Mouse (Mus musculus) gastrocnemius, adult 2 months (tissue): ENCODE measurements at regions not wholly inside any gene's neighbourhood (a gene's known extent, or its start where the extent isn't known, plus 50 kb on each side); places are given as distances from the start of the nearest gene placed in this dataset.

ENCODE experiments used
- DNase-seq: peaks from one replicate; pipeline ENCODE4 v3.0.0; 2022
- H3K27ac ChIP-seq: fragments of 200-600 bp; 2 replicates; pipeline ENCODE4 v1.8.1; 2022; ENCODE audit warnings: mild to moderate bottlenecking
- H3K4me3 ChIP-seq: fragments of 200-600 bp; 2 replicates; pipeline ENCODE4 v1.8.1; 2022; ENCODE audit warnings: mild to moderate bottlenecking, moderate library complexity
- CTCF ChIP-seq: fragments of 200-600 bp; IDR thresholded peaks from 2 replicates; pipeline ENCODE4 v1.8.1; 2022; ENCODE audit warnings: antibody characterized with exemption, mild to moderate bottlenecking, moderate library complexity
- intact Hi-C: fragments of 180-260 bp; cut with DNase I; formaldehyde crosslinking; loops from one replicate; pipeline ENCODE4 v1.15.1; 2025

DNA sequence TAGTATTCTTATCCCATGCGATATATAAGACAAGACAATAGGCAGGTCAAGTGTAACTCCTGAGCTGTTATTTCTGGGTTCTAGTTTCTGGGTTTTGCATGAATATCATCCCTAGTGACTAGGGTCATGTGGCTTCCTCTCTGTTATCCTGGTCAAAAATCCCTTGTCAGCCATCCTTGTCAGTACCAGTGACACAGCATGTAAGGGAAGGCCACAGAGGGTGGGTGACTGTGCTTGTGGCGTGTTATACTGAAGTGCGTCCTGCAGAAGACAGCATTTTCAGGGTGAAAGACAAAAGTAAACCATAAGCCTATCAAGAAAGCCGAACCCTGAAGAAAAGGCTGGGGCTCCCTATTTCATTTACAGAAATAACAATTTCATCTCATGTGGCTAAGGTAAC lies 50.7 kb upstream of the Echdc3 start:
- TF ChIP-seq CTCF, result no peak

DNA sequence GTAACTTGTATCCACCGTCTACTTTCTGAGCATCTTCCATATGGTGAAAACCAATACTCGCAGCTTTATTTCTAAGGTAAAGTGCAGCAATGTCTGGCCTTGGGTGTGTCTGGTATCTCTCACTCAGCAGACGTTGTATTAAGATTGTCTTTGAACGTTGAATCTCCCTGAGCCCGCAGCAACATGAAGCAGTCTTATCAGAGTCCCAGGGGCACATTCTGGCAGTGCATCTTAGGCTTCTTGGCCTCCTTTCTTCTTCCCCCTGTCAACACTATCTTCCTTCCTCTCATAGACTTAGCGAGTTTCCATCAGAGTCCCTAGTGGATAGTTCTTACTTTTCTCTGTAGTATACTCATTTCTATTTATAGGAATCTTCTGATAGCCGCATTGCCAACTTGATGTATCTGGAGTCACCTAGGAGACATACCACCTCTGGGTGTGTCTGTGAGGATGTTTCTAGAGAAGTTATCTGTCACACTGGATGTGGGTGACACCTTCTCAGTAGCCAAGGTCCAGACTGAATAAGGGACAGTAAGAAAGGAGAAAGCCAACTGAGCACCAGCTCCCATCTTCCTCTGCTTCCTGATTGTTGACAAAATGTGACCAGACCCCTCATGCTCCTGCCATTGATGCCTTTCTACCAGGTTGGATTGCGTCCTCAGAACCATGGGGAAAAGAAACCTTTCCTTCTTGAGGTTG lies 51.4 kb upstream of the Echdc3 start:
- H3K27ac ChIP-seq, result no peak overlapping the region
- intact Hi-C loops, result no loop called here
- H3K4me3 ChIP-seq, result no peak overlapping the region
- DNase-seq, result no peak
- no peak for TF ChIP-seq CTCF

More for the DNA sequence above, 50.7 kb upstream of the Echdc3 start:
- Histone ChIP-seq H3K4me3 (no peak overlapping the region), H3K27ac (no peak overlapping the region)
- no peak for DNase-seq
- intact Hi-C loops, result no loop called here

DNA sequence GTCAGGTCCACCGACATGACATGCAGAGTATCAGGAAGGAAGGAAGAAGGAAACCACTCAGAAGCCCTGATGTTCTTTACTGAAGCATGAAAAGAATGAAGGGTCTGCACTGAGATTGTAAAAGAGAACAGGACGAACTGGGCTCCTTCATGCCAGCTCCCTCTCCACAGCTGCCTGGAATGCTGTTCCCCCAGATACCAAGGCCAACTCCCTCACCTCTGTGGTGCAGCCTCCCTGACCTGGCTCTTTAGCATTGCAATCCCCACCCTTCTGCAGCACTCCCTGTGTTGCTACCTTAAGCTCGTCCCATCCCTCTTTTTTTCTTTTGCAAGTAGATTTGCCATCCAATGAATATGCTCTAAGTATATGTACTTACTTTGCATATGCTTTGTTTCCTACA lies 52.3 kb upstream of the Echdc3 start:
- TF ChIP-seq CTCF, result no peak
- H3K27ac ChIP-seq, result no peak overlapping the region
- H3K4me3 ChIP-seq, result no peak overlapping the region
- intact Hi-C loops, result no loop called here
- DNase-seq, result no peak

DNA sequence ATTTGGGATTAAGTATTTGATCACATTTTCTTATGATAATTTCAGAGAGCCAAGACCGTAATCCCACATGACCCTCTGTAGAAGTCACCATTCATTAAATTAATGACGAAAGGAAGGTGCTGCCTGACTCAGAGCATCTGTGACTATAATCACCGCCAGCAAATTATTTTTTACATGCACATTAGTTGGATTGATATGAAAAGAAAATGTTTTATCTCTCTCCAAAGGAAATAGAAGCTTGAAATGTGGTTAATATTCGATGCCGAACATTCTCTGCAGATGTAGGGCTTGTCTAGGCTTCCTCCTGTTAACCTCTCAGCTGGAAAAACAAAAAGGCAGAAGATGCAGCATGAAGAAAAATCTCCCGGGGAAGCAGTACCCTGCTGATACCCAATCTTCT lies 54.2 kb upstream of the Echdc3 start:
- Histone ChIP-seq H3K4me3 (no peak overlapping the region), H3K27ac (no peak overlapping the region)
- no peak for TF ChIP-seq CTCF
- DNase-seq, result no peak
- intact Hi-C loops, result no loop called here

DNA sequence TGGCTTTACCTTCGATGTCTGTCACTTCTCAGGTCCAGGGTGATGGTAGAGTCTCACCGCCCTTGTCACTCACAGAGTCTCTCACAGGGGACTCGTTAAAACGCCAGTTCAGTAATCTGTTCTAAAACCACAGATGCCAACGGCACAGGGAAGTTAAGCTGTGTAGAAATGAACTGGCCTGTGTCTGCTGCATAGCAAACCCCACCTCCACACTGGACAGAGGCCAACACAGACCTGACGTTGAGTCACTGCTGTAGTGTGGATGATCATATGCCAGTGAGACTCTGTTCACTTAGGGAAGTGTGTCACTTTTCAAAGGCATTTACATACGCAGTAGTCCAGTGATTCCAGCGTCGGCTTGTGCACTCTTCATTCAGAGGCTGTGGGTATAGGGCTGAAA lies 54.7 kb upstream of the Echdc3 start:
- Histone ChIP-seq H3K4me3 (no peak overlapping the region; the same call in 1 of the 2 replicates), H3K27ac (no peak overlapping the region)
- intact Hi-C loops, result no loop called here
- no peak for TF ChIP-seq CTCF
- DNase-seq, result peak; percentile 49

DNA sequence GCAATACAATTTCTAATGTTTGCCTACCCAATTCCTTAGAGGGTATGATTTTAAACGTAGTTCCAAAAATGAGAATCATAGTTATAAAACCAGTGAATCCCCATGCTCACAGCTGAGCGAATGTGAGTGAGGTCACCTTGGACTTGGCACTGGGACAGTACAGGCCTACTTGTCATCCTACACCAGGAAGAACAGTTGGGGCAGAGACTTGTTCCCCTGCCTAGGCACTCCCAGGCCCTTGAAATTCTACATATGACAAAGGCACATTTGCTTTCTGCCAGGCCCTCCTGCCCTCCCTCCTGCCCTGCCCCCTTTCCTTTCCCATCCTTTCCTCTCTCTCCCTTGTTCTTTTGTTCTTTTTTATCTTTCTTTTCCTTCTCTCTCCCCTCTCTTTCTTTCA lies 50.0 kb upstream of the Usp6nl start:
- intact Hi-C loops, result no loop called here
- no peak overlapping the region for H3K4me3 ChIP-seq
- no peak for TF ChIP-seq CTCF
- no peak for DNase-seq
- H3K27ac ChIP-seq, result no peak overlapping the region
